Mouse (Mus musculus) right cerebral cortex, postnatal 10 days (tissue): ENCODE data around the gene 1700037C18Rik.
"Not testable (repeated sequence)": the region's sequence is repeated elsewhere in the genome, so short reads cannot be mapped to it uniquely, and the experiment has no call there.

Source experiments
- DNase-seq, 2 experiments: peaks; one replicate each; pipeline ENCODE4 v3.0.0; 2021; ENCODE audit warnings: low spot score in 2 of 2

The 1700037C18Rik gene

GRCm38 (mm10) chr16:3872216-3873047 is 36.1 kb downstream of the 1700037C18Rik start, which contains the start of gene Naa60:
TSS of gene Naa60 (plus strand) at chr16:3872375.
- DNase-seq: peak; percentile 95 to 96

- no peak for DNase-seq
Measured at GRCm38 (mm10) chr16:3871815-3872214, 36.7 kb downstream of the 1700037C18Rik start.

GRCm38 (mm10) chr16:3859254-3859653 is 49.2 kb downstream of the 1700037C18Rik start:
- DNase-seq: no peak

- DNase-seq: no peak
Measured at GRCm38 (mm10) chr16:3855776-3856175, 52.7 kb downstream of the 1700037C18Rik start.

GRCm38 (mm10) chr16:3854437-3855182 is 53.9 kb downstream of the 1700037C18Rik start:
- DNase-seq: no peak

- peak in 1 of 2 experiments; percentile 45 for DNase-seq
Measured at GRCm38 (mm10) chr16:3852586-3852985, 55.9 kb downstream of the 1700037C18Rik start.

GRCm38 (mm10) chr16:3851301-3851700 is 57.2 kb downstream of the 1700037C18Rik start:
- not testable (repeated sequence) for DNase-seq

GRCm38 (mm10) chr16:3848416-3848815 is 60.1 kb downstream of the 1700037C18Rik start:
- DNase-seq: no peak

- no peak for DNase-seq
Measured at GRCm38 (mm10) chr16:3847871-3848270, 60.6 kb downstream of the 1700037C18Rik start.

- peak; percentile 95 to 97 for DNase-seq
Measured at GRCm38 (mm10) chr16:3846711-3847518, 61.6 kb downstream of the 1700037C18Rik start, which contains the start of gene Zfp174. TSS of gene Zfp174 (plus strand) at chr16:3847268.
